Mouse (Mus musculus) neural tube, embryonic 13.5 days (tissue): Measurements from ENCODE around the gene Slitrk3. TPM values are rescaled to one million over a fixed set of nuclear protein-coding genes. Genes with fewer than 3 reads are reported as not detected.

Experiments
- ATAC-seq: fragments of 200-750 bp; cut with Nextera tagmentation; 2 replicates; pipeline ENCODE4 v1.8.0; 2017; ENCODE audit warnings: low read depth, mild to moderate bottlenecking, moderate TSS enrichment, moderate library complexity
- H3K27ac ChIP-seq: fragments of 300-500 bp; sonication (generic); replicated peaks from 2 replicates; pipeline ENCODE4 v1.5.1; 2015; ENCODE audit warnings: moderate library complexity, mild to moderate bottlenecking, inconsistent platforms
- H3K27me3 ChIP-seq: fragments of 300-500 bp; sonication (generic); 2 replicates; pipeline ENCODE4 v1.6.1; 2015; ENCODE audit warnings: mild to moderate bottlenecking, inconsistent platforms
- H3K36me3 ChIP-seq: fragments of 300-500 bp; sonication (generic); 2 replicates; pipeline ENCODE4 v1.6.1; 2015; ENCODE audit warnings: mild to moderate bottlenecking, inconsistent platforms
- H3K4me1 ChIP-seq: fragments of 300-500 bp; sonication (generic); replicated peaks from 2 replicates; pipeline ENCODE4 v1.6.1; 2015; ENCODE audit warnings: inconsistent platforms
- H3K4me2 ChIP-seq: fragments of 300-500 bp; sonication (generic); 2 replicates; pipeline ENCODE4 v1.6.1; 2015; ENCODE audit warnings: inconsistent platforms, mild to moderate bottlenecking, moderate library complexity
- H3K4me3 ChIP-seq: fragments of 300-500 bp; sonication (generic); 2 replicates; pipeline ENCODE4 v1.5.1; 2015; ENCODE audit warnings: mild to moderate bottlenecking, inconsistent platforms
- H3K9ac ChIP-seq: fragments of 300-500 bp; sonication (generic); 2 replicates; pipeline ENCODE4 v1.6.1; 2015; ENCODE audit warnings: moderate library complexity, mild to moderate bottlenecking, inconsistent platforms
- H3K9me3 ChIP-seq: fragments of 300-500 bp; sonication (generic); 2 replicates; pipeline ENCODE4 v1.6.1; 2016; ENCODE audit warnings: inconsistent platforms
- WGBS: fragments of 180-500 bp; shearing (Covaris S2); methylation state at CpG from one replicate; pipeline ENCODE4 v1.1.7; 2015; 5-methylcytosine and 5-hydroxymethylcytosine counted together
- polyA plus RNA-seq: library from polyadenylated mRNA; unstranded; fragments of >200 nt; fragmentation: Nextera tagmentation; extraction: Ambion mirVana; gene quantifications from 2 replicates; pipeline ENCODE4 v1.2.1, GENCODE M21; 2015

Gene Slitrk3
- polyA plus RNA-seq, 1 experiment from 2014 or later, result 15.7 TPM

- Histone ChIP-seq H3K9ac (no peak overlapping the region), H3K27ac (no peak overlapping the region), H3K36me3 (no peaks in the 10 kb centered on the region), H3K27me3 (no peaks in the 10 kb centered on the region), H3K4me1 (no peaks in the 10 kb centered on the region), H3K4me3 (no peak overlapping the region), H3K4me2 (no peak overlapping the region), H3K9me3 (no peaks in the 10 kb centered on the region)
- ATAC-seq, result no peak
- WGBS, result 5% methylated on average over 6 of the region's 6 CpGs
These were observed 51.6 kb downstream of the Slitrk3 start for GRCm38 (mm10) chr3:73006045-73006444.

GRCm38 (mm10) chr3:73002933-73003696 is 54.5 kb downstream of the Slitrk3 start:
- Histone ChIP-seq H3K4me2 (no peak overlapping the region), H3K36me3 (no peaks in the 10 kb centered on the region), H3K27ac (no peak overlapping the region), H3K4me1 (no peaks in the 10 kb centered on the region), H3K9ac (no peak overlapping the region), H3K27me3 (no peaks in the 10 kb centered on the region), H3K4me3 (no peak overlapping the region), H3K9me3 (no peaks in the 10 kb centered on the region)
- 88% methylated on average over 4 of the region's 4 CpGs for WGBS
- no peak for ATAC-seq

GRCm38 (mm10) chr3:72997517-72997916 is 60.1 kb downstream of the Slitrk3 start:
- no peak overlapping the region for H3K4me3 ChIP-seq
- H3K27ac ChIP-seq, result no peak overlapping the region
- no peaks in the 10 kb centered on the region for H3K27me3 ChIP-seq
- H3K4me1 ChIP-seq, result no peaks in the 10 kb centered on the region
- no peak overlapping the region for H3K4me2 ChIP-seq
- no peaks in the 10 kb centered on the region for H3K9me3 ChIP-seq
- no peak for ATAC-seq
- WGBS, result 48% methylated on average over 4 of the region's 4 CpGs
- no peak overlapping the region for H3K9ac ChIP-seq
- no peaks in the 10 kb centered on the region for H3K36me3 ChIP-seq

Other genes with a start within 250 kb of the Slitrk3 start
- gene Sis, start 89.9 kb downstream of the Slitrk3 start, polyA plus RNA-seq, result not detected in 2 replicates